Mouse (Mus musculus) embryo, embryonic 10.5 days (tissue): ENCODE measurements around the gene Myo1d.

Experiments
- DNase-seq: peaks from one replicate; pipeline ENCODE4 v3.0.0-alpha.2; 2015; ENCODE audit warnings: low spot score

Gene Myo1d

GRCm38 (mm10) chr11:80781535-80781934, 1.7 kb upstream of the Myo1d start:
- no peak for DNase-seq

GRCm38 (mm10) chr11:80778916-80779526, 804 bp downstream of the Myo1d start:
- peak; percentile 20 for DNase-seq

- no peak for DNase-seq
Measured at GRCm38 (mm10) chr11:80778157-80778556, 1.7 kb downstream of the Myo1d start.

- no peak for DNase-seq
Measured at GRCm38 (mm10) chr11:80777708-80778107, 2.1 kb downstream of the Myo1d start.

GRCm38 (mm10) chr11:80775535-80775934, 4.3 kb downstream of the Myo1d start:
- no peak for DNase-seq

- DNase-seq = no peak
Measured at GRCm38 (mm10) chr11:80772595-80773210, 7.1 kb downstream of the Myo1d start.

GRCm38 (mm10) chr11:80771596-80772250, 8.1 kb downstream of the Myo1d start:
- no peak for DNase-seq

GRCm38 (mm10) chr11:80771186-80771585, 8.6 kb downstream of the Myo1d start:
- DNase-seq = no peak

GRCm38 (mm10) chr11:80767320-80767617, 12.6 kb downstream of the Myo1d start:
- DNase-seq = no peak

GRCm38 (mm10) chr11:80766472-80767319, 13.1 kb downstream of the Myo1d start:
- no peak for DNase-seq

- DNase-seq = no peak
Measured at GRCm38 (mm10) chr11:80766068-80766467, 13.8 kb downstream of the Myo1d start.

GRCm38 (mm10) chr11:80762066-80762465, 17.8 kb downstream of the Myo1d start:
- no peak for DNase-seq

GRCm38 (mm10) chr11:80761285-80761974, 18.4 kb downstream of the Myo1d start:
- no peak for DNase-seq

GRCm38 (mm10) chr11:80759023-80759422, 20.8 kb downstream of the Myo1d start:
- DNase-seq = no peak

GRCm38 (mm10) chr11:80754201-80754600, 25.6 kb downstream of the Myo1d start:
- DNase-seq = no peak

- no peak for DNase-seq
Measured at GRCm38 (mm10) chr11:80751168-80751567, 28.7 kb downstream of the Myo1d start.

GRCm38 (mm10) chr11:80749187-80749586, 30.6 kb downstream of the Myo1d start:
- no peak for DNase-seq

- DNase-seq = no peak
Measured at GRCm38 (mm10) chr11:80745426-80745825, 34.4 kb downstream of the Myo1d start.

- DNase-seq = no peak
Measured at GRCm38 (mm10) chr11:80743823-80744410, 35.9 kb downstream of the Myo1d start.

GRCm38 (mm10) chr11:80742462-80742861, 37.4 kb downstream of the Myo1d start:
- no peak for DNase-seq

GRCm38 (mm10) chr11:80734771-80735170, 45.1 kb downstream of the Myo1d start:
- DNase-seq = no peak

GRCm38 (mm10) chr11:80724701-80725100, 55.1 kb downstream of the Myo1d start:
- no peak for DNase-seq
